Mouse (Mus musculus) MEL (cell line): ENCODE measurements around the gene Cby3. TPM values are rescaled to one million over a fixed set of nuclear protein-coding genes. Genes with fewer than 3 reads are reported as not detected.

Experiments
- DNase-seq: peaks from one replicate; pipeline ENCODE4 v3.0.0; 2011; ENCODE audit warnings: low read depth, low spot score
- H3K27ac ChIP-seq: 2 replicates; pipeline ENCODE4 v1.5.1; 2012; ENCODE audit warnings: low read depth, mild to moderate bottlenecking, control low read depth, low read length, moderate library complexity; ENCODE audit not compliant: control insufficient read depth
- H3K27me3 ChIP-seq, 2 experiments: fragments of 150-350 bp in 1 of 2; sonication (generic) in 1 of 2; 2 replicates each; pipeline ENCODE4 v1.6.1; 2012; ENCODE audit warnings: low read length in 2 of 2, mild to moderate bottlenecking in 2 of 2, improper control_type of control experiment in 1 of 2, moderate library complexity in 1 of 2; ENCODE audit not compliant: insufficient read depth in 2 of 2, control insufficient read depth in 1 of 2
- H3K36me3 ChIP-seq, 2 experiments: 2 replicates each; pipeline ENCODE4 v1.6.1; 2012 to 2014; ENCODE audit warnings: low read length in 2 of 2, improper control_type of control experiment in 1 of 2, inconsistent platforms in 1 of 2, mild to moderate bottlenecking in 1 of 2; ENCODE audit not compliant: insufficient read depth in 2 of 2, control insufficient read depth in 1 of 2
- H3K4me1 ChIP-seq, 2 experiments: fragments of 150-350 bp in 1 of 2; sonication (generic) in 1 of 2; 2 replicates each; pipeline ENCODE4 v1.6.1; 2012; ENCODE audit warnings: low read length in 2 of 2, improper control_type of control experiment in 1 of 2, mild to moderate bottlenecking in 1 of 2; ENCODE audit not compliant: insufficient read depth in 2 of 2, control insufficient read depth in 1 of 2
- H3K4me3 ChIP-seq, 2 experiments: fragments of 150-350 bp in 1 of 2; sonication (generic) in 1 of 2; 2 replicates each; pipeline ENCODE4 v1.5.1; 2012; ENCODE audit warnings: low read depth in 2 of 2, low read length in 2 of 2, mild to moderate bottlenecking in 2 of 2, moderate library complexity in 2 of 2, control low read depth in 1 of 2, improper control_type of control experiment in 1 of 2; ENCODE audit not compliant: control insufficient read depth in 1 of 2, insufficient read depth in 1 of 2
- H3K79me2 ChIP-seq: 2 replicates; pipeline ENCODE4 v1.6.1; 2012; ENCODE audit warnings: mild to moderate bottlenecking, low read length, moderate library complexity; ENCODE audit not compliant: control insufficient read depth, poor library complexity, insufficient read depth
- H3K9ac ChIP-seq: 2 replicates; pipeline ENCODE4 v1.6.1; 2012; ENCODE audit warnings: low read depth, mild to moderate bottlenecking, control low read depth, low read length, moderate library complexity; ENCODE audit not compliant: control insufficient read depth, poor library complexity, severe bottlenecking
- H3K9me3 ChIP-seq: fragments of 150-350 bp; sonication (generic); replicated peaks from 2 replicates; pipeline ENCODE4 v1.6.1; 2012; ENCODE audit warnings: mild to moderate bottlenecking, low read length, improper control_type of control experiment, moderate library complexity; ENCODE audit not compliant: insufficient read depth
- BHLHE40 ChIP-seq: IDR thresholded peaks from 2 replicates; pipeline ENCODE4 v1.6.1; 2012; ENCODE audit warnings: low read depth, mild to moderate bottlenecking, inconsistent platforms, low read length, improper control_type of control experiment, borderline replicate concordance
- CHD2 ChIP-seq: IDR thresholded peaks from 2 replicates; pipeline ENCODE4 v1.6.1; 2011; ENCODE audit warnings: low read length, improper control_type of control experiment
- ELF1 ChIP-seq: IDR thresholded peaks from 2 replicates; pipeline ENCODE4 v1.6.1; 2014; ENCODE audit warnings: low read depth, mild to moderate bottlenecking, inconsistent platforms, low read length, improper control_type of control experiment, moderate library complexity
- ETS1 ChIP-seq: IDR thresholded peaks from 2 replicates; pipeline ENCODE4 v1.6.1; 2012; ENCODE audit warnings: low read depth, mild to moderate bottlenecking, inconsistent platforms, low read length, improper control_type of control experiment, moderate library complexity
- GATA1 ChIP-seq: IDR thresholded peaks from 2 replicates; pipeline ENCODE4 v1.6.1; 2011; ENCODE audit warnings: low read depth, low read length, improper control_type of control experiment
- JUND ChIP-seq: IDR thresholded peaks from 2 replicates; pipeline ENCODE4 v1.6.1; 2011; ENCODE audit warnings: low read depth, mild to moderate bottlenecking, improper control_type of control experiment, low read length
- KAT2A ChIP-seq: conservative IDR thresholded peaks from 2 replicates; pipeline ENCODE4 v1.6.1; 2012; ENCODE audit warnings: low read depth, low read length, improper control_type of control experiment, inconsistent platforms
- MAX ChIP-seq: IDR thresholded peaks from 2 replicates; pipeline ENCODE4 v1.6.1; 2011; ENCODE audit warnings: low read length, improper control_type of control experiment
- MAZ ChIP-seq: IDR thresholded peaks from 2 replicates; pipeline ENCODE4 v1.6.1; 2012; ENCODE audit warnings: low read depth, mild to moderate bottlenecking, inconsistent platforms, low read length, improper control_type of control experiment
- MYC ChIP-seq: IDR thresholded peaks from 2 replicates; pipeline ENCODE4 v1.6.1; 2011; ENCODE audit warnings: low read depth, mild to moderate bottlenecking, low read length, improper control_type of control experiment, moderate library complexity
- NELFE ChIP-seq: IDR thresholded peaks from 2 replicates; pipeline ENCODE4 v1.6.1; 2011; ENCODE audit warnings: low read depth, low read length, improper control_type of control experiment
- POLR2A ChIP-seq, 2 experiments: IDR thresholded peaks; 2 replicates each; pipeline ENCODE4 v1.6.1; 2011 to 2012; ENCODE audit warnings: low read length in 2 of 2, mild to moderate bottlenecking in 2 of 2, control low read depth in 1 of 2, improper control_type of control experiment in 1 of 2, low read depth in 1 of 2, moderate library complexity in 1 of 2; ENCODE audit not compliant: control insufficient read depth in 1 of 2, insufficient read depth in 1 of 2, poor library complexity in 1 of 2
- POLR2AphosphoS2 ChIP-seq: IDR thresholded peaks from 2 replicates; pipeline ENCODE4 v1.6.1; 2011; ENCODE audit warnings: low read length, improper control_type of control experiment
- RCOR1 ChIP-seq: IDR thresholded peaks from 2 replicates; pipeline ENCODE4 v1.6.1; 2012; ENCODE audit warnings: low read depth, mild to moderate bottlenecking, inconsistent platforms, low read length, improper control_type of control experiment
- TAL1 ChIP-seq: IDR thresholded peaks from 2 replicates; pipeline ENCODE4 v1.6.1; 2012; ENCODE audit warnings: mild to moderate bottlenecking, inconsistent platforms, low read length, moderate library complexity, mixed read lengths
- TCF12 ChIP-seq: IDR thresholded peaks from 2 replicates; pipeline ENCODE4 v1.6.1; 2014; ENCODE audit warnings: low read depth, mild to moderate bottlenecking, inconsistent platforms, low read length, improper control_type of control experiment, moderate library complexity
- UBTF ChIP-seq: IDR thresholded peaks from 2 replicates; pipeline ENCODE4 v1.6.1; 2012; ENCODE audit warnings: low read depth, mild to moderate bottlenecking, inconsistent platforms, low read length, improper control_type of control experiment, moderate library complexity, borderline replicate concordance; ENCODE audit not compliant: insufficient read depth
- USF1 ChIP-seq: IDR thresholded peaks from 2 replicates; pipeline ENCODE4 v1.6.1; 2014; ENCODE audit warnings: low read depth, mild to moderate bottlenecking, inconsistent platforms, low read length, improper control_type of control experiment, moderate library complexity
- ZC3H11A ChIP-seq: IDR thresholded peaks from 2 replicates; pipeline ENCODE4 v1.6.1; 2012; ENCODE audit warnings: low read depth, mild to moderate bottlenecking, inconsistent platforms, low read length, improper control_type of control experiment
- ZMIZ1 ChIP-seq: IDR thresholded peaks from 2 replicates; pipeline ENCODE4 v1.6.1; 2012; ENCODE audit warnings: low read depth, mild to moderate bottlenecking, inconsistent platforms, low read length, improper control_type of control experiment, moderate library complexity
- ZNF384 ChIP-seq: IDR thresholded peaks from 2 replicates; pipeline ENCODE4 v1.6.1; 2012; ENCODE audit warnings: low read depth, mild to moderate bottlenecking, inconsistent platforms, low read length, improper control_type of control experiment
- polyA plus RNA-seq, 2 experiments: library from polyadenylated mRNA; stranded (reverse) in 1 of 2; unstranded in 1 of 2; fragments of >175 nt in 1 of 2; fragments of >200 nt in 1 of 2; gene quantifications; 2 replicates each; pipeline versions ENCODE4 v1.2.1 to v1.2.4; 2012; ENCODE audit warnings: low replicate concordance in 2 of 2, low read depth in 1 of 2; ENCODE audit not compliant: insufficient read length in 2 of 2, insufficient read depth in 1 of 2, missing spikeins in 1 of 2
- total RNA-seq: library from RNA; depleted of rRNA; stranded (reverse); fragments of 300-350 nt; gene quantifications from 2 replicates; pipeline ENCODE4 v1.2.3, GENCODE M21; 2012; rRNA removed

Cby3 gene
- total and polyA plus RNA-seq, 3 experiments = 0.23 to 0.31 TPM; not detected in 1

DNA sequence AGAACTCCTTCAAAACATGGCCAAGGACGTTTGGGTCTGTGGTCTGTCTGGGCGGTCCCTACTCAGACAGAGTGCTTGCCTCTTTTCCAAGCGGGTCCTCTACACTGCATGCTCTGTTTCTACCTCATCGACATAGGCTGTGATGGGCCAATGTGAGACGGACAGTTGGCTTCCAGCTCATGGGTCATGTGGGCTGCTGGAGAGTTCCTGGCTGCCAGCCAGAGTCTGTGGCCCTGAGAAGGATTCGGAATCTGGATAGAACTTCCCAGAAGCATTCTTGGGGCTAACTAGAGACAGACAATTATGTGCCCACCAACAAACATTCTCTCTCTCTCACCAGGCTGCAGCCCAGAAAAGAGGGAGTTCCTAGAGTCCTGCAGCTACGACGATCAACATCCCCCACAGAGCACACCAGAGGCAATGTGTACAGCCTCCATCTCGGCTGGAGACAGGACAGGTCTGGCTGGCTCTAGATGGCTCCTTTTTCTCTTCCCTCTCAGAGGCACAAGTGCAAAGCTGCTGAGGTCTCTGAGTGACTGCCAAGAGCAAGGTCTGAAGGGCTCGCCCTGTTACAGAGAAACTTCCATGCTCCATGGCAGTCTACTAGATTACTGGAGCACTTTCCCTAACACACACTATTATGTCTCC, 49.2 kb downstream of the Cby3 start:
- no peak for DNase-seq
- Histone ChIP-seq H3K27ac (no peak overlapping the region), H3K9me3 (no peaks in the 10 kb centered on the region), H3K4me1 (no peaks in the 10 kb centered on the region), H3K36me3 (no peaks in the 10 kb centered on the region; a peak in 2 of 4 replicates), H3K79me2 (no peaks in the 10 kb centered on the region), H3K4me3 (no peak overlapping the region), H3K27me3 (no peaks in the 10 kb centered on the region), H3K9ac (no peak overlapping the region)
- TF ChIP-seq ZC3H11A (no peak), JUND (no peak), RCOR1 (no peak), ZNF384 (no peak), MAZ (no peak), NELFE (no peak)

DNA sequence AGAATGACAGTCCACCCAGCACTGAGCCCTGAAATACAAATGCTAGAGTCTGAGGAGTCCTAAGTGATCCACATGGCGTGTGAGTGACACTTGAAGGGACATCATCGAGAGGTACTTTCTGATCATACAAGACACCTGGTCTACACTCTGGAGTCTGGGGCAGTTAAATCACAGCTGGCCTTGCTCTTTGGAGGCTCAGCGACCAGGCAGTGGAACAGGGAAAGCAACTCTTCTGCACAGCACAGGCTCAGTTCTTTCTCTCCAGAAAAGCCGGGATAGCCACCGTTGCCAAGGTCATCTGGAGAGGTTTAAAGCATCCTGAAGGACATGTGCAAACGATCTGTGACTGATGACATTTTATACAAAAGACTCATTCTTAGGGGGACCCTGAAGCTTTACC, 53.0 kb downstream of the Cby3 start:
- H3K4me1 ChIP-seq = no peaks in the 10 kb centered on the region
- H3K27me3 ChIP-seq = no peaks in the 10 kb centered on the region
- no peak overlapping the region for H3K4me3 ChIP-seq
- no peak for DNase-seq
- no peaks in the 10 kb centered on the region for H3K79me2 ChIP-seq
- H3K27ac ChIP-seq = no peak overlapping the region
- TF ChIP-seq CHD2 (no peak), UBTF (no peak), MYC (no peak), MAX (no peak), TAL1 (no peak), KAT2A (no peak), POLR2AphosphoS2 (no peak), TCF12 (no peak), USF1 (no peak), RCOR1 (no peak), JUND (no peak), ELF1 (no peak), NELFE (no peak), BHLHE40 (no peak), GATA1 (no peak), ZMIZ1 (no peak), POLR2A (IDR thresholded peaks at IDR 0.05; ENCODE audit: control insufficient read depth in 1 of 2, insufficient read depth in 1 of 2, low read depth in 1 of 2, low read length in 2 of 2, poor library complexity in 1 of 2) (no peak), ETS1 (no peak)
- TF ChIP-seq, all 39 proteins: peak for 0
- H3K9me3 ChIP-seq = no peaks in the 10 kb centered on the region
- H3K9ac ChIP-seq = no peak overlapping the region
- no peaks in the 10 kb centered on the region; a peak in 1 of 4 replicates for H3K36me3 ChIP-seq

Other genes starting within 250 kb of the Cby3 start
- 17.7 and 18.6 TPM in 2 replicates for gene Tbc1d9b, start 223.1 kb upstream of the Cby3 start, total RNA-seq
- gene Tbc1d9b, start 223.1 kb upstream of the Cby3 start, polyA plus RNA-seq = 10 to 100 TPM in 1 of 2 experiments, not detected in 1; 32.5 TPM
- gene Mrnip, start 180.0 kb upstream of the Cby3 start, total RNA-seq = 10.6 and 12.1 TPM in 2 replicates
- 1 to 10 TPM in 1 of 2 experiments, not detected in 1; 8.6 TPM for gene Mrnip, start 180.0 kb upstream of the Cby3 start, polyA plus RNA-seq
- gene Sqstm1, start 143.6 kb upstream of the Cby3 start, total RNA-seq = 223 and 240 TPM in 2 replicates
- gene Sqstm1, start 143.6 kb upstream of the Cby3 start, polyA plus RNA-seq = 100 to 1,000 TPM in 1 of 2 experiments, not detected in 1; 187 TPM
- gene Mgat4b, start 143.6 kb upstream of the Cby3 start, total RNA-seq = 22.3 and 33.7 TPM in 2 replicates
- gene Mgat4b, start 143.6 kb upstream of the Cby3 start, polyA plus RNA-seq = 10 to 100 TPM in 1 of 2 experiments, not detected in 1; 69.4 TPM
- 1.6 and 3.1 TPM in 2 replicates for gene Ltc4s, start 115.8 kb upstream of the Cby3 start, total RNA-seq
- gene Ltc4s, start 115.8 kb upstream of the Cby3 start, polyA plus RNA-seq = 1 to 10 TPM in 1 of 2 experiments, not detected in 1; 3.4 TPM
- gene Maml1, start 62.2 kb upstream of the Cby3 start, total RNA-seq = 3.8 and 4.5 TPM in 2 replicates
- 10 to 100 TPM in 1 of 2 experiments, not detected in 1; 12.6 TPM for gene Maml1, start 62.2 kb upstream of the Cby3 start, polyA plus RNA-seq
- 785 and 867 TPM in 2 replicates for gene Canx, start 28.8 kb upstream of the Cby3 start, total RNA-seq
- 100 to 1,000 TPM; 390 to 464 TPM for gene Canx, start 28.8 kb upstream of the Cby3 start, polyA plus RNA-seq
- 227 and 232 TPM in 2 replicates for gene Hnrnph1, start 22.5 kb downstream of the Cby3 start, total RNA-seq
- gene Hnrnph1, start 22.5 kb downstream of the Cby3 start, polyA plus RNA-seq = 100 to 1,000 TPM; 425 to 552 TPM
- gene Rufy1, start 76.7 kb downstream of the Cby3 start, total RNA-seq = 13.8 and 18.4 TPM in 2 replicates
- gene Rufy1, start 76.7 kb downstream of the Cby3 start, polyA plus RNA-seq = 10 to 100 TPM in 1 of 2 experiments, not detected in 1; 17.8 TPM
- not detected in 2 replicates for gene Adamts2, start 247.6 kb downstream of the Cby3 start, total RNA-seq
- not detected for gene Adamts2, start 247.6 kb downstream of the Cby3 start, polyA plus RNA-seq